Mouse (Mus musculus): ENCODE measurements around the gene Fbxl15.

DNA sequence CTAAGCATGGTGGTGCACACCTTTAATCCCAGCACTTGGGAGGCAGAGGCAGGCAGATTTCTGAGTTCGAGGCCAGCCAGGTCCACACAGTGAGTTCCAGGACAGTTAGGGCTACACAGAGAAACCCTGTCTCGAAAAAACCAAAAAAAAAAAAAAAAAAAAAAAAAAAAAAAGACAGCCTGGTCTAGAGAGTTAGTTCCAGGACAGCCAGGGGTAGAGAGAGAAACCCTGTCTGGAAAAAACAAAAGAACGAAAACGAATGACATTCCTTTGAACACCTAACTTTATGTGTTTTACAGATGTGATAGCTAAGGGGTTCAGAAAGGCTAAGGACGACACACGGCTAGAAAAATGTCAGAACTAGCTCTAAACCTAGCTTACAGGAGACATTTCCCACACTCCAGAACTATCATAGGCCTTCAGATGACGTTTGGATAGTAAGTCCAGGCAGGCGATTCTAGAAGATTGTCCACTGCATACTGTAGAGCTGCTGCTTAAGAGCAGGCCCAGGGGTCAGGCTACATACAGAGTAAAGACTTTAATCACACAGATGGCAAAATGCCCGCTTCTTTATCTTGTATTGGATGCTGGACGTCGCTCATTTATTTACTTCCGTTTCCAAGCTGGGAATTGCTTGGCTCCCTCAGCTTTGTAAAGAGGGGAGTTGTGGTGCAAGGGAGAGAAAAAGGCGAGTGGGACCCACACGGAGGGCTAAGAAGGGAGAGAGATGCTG is 20.1 kb downstream of the Fbxl15 start:
- no peak for TF ChIP-seq CTCF (IDR thresholded peaks at IDR 0.05; ENCODE audit: low read depth, low read length)
- TF ChIP-seq POLR2A (IDR thresholded peaks at IDR 0.05; ENCODE audit: insufficient read depth, low read length) = no peak
- TF ChIP-seq EP300 (IDR thresholded peaks at IDR 0.05; ENCODE audit: insufficient read depth, low read depth, low read length) = no peak

All from ES-Bruce4 (cell line).